Mouse (Mus musculus) stomach, embryonic 15.5 days (tissue): Measurements from ENCODE around the gene Tsen54. TPM values are rescaled to one million over a fixed set of nuclear protein-coding genes. Genes with fewer than 3 reads are reported as not detected.
A peak's percentile ranks its signal among the peaks of the same experiment; 100 is the strongest.
"Not testable (repeated sequence)": the region's sequence is repeated elsewhere in the genome, so short reads cannot be mapped to it uniquely, and the experiment has no call there.

ENCODE experiments used
- ATAC-seq: fragments of 200-750 bp; cut with Nextera tagmentation; 2 replicates; pipeline ENCODE4 v1.8.0; 2017; ENCODE audit warnings: low read depth, moderate number of reproducible peaks, moderate TSS enrichment; ENCODE audit not compliant: insufficient read depth, low FRiP score
- H3K27ac ChIP-seq: fragments of 300-500 bp; sonication (generic); 2 replicates; pipeline ENCODE4 v1.5.1; 2015; ENCODE audit warnings: mild to moderate bottlenecking, inconsistent platforms
- H3K27me3 ChIP-seq: fragments of 300-500 bp; sonication (generic); replicated peaks from 2 replicates; pipeline ENCODE4 v1.6.1; 2015; ENCODE audit warnings: inconsistent platforms
- H3K36me3 ChIP-seq: fragments of 300-500 bp; sonication (generic); 2 replicates; pipeline ENCODE4 v1.6.1; 2015; ENCODE audit warnings: inconsistent platforms
- H3K4me1 ChIP-seq: fragments of 300-500 bp; sonication (generic); 2 replicates; pipeline ENCODE4 v1.6.1; 2015; ENCODE audit warnings: inconsistent platforms
- H3K4me2 ChIP-seq: fragments of 300-500 bp; sonication (generic); 2 replicates; pipeline ENCODE4 v1.6.1; 2015; ENCODE audit warnings: mild to moderate bottlenecking, inconsistent platforms
- H3K4me3 ChIP-seq: fragments of 300-500 bp; sonication (generic); replicated peaks from 2 replicates; pipeline ENCODE4 v1.5.1; 2015; ENCODE audit warnings: inconsistent platforms
- H3K9ac ChIP-seq: fragments of 300-500 bp; sonication (generic); 2 replicates; pipeline ENCODE4 v1.6.1; 2015; ENCODE audit warnings: inconsistent platforms
- H3K9me3 ChIP-seq: fragments of 300-500 bp; sonication (generic); 2 replicates; pipeline ENCODE4 v1.6.1; 2016; ENCODE audit warnings: inconsistent platforms
- WGBS: fragments of 180-500 bp; shearing (Covaris S2); methylation state at CpG from one replicate; pipeline ENCODE4 v1.1.7; 2015; 5-methylcytosine and 5-hydroxymethylcytosine counted together
- microRNA-seq: library from miRNA; unstranded; fragments of <30 nt; microRNA quantifications from one replicate; pipeline ENCODE4, GENCODE M21; 2016
- polyA plus RNA-seq: library from polyadenylated mRNA; unstranded; fragments of >200 nt; fragmentation: Nextera tagmentation; extraction: Ambion mirVana; gene quantifications from 2 replicates; pipeline ENCODE4 v1.2.1, GENCODE M21; 2015

The Tsen54 gene
- polyA plus RNA-seq, 1 experiment from 2014 or later = 28.2 TPM

- no peak for ATAC-seq
- Histone ChIP-seq H3K4me3 (no peak overlapping the region), H3K4me2 (no peak overlapping the region), H3K36me3 (peaks cover 19% of the 10 kb centered on the region), H3K27ac (no peak overlapping the region), H3K9ac (no peak overlapping the region), H3K27me3 (no peaks in the 10 kb centered on the region), H3K9me3 (no peaks in the 10 kb centered on the region), H3K4me1 (peaks cover 15% of the 10 kb centered on the region)
- 93% methylated on average over 2 of the region's 2 CpGs for WGBS
Measured at GRCm38 (mm10) chr11:115845819-115846218, 31.3 kb downstream of the Tsen54 start.

- H3K9me3 ChIP-seq = no peaks in the 10 kb centered on the region
- H3K36me3 ChIP-seq = peaks cover 24% of the 10 kb centered on the region
- H3K4me3 ChIP-seq = no peak overlapping the region
- H3K4me1 ChIP-seq = peaks cover 13% of the 10 kb centered on the region
- no peak overlapping the region for H3K4me2 ChIP-seq
- H3K27me3 ChIP-seq = peaks cover 19% of the 10 kb centered on the region
- 75% methylated on average over 6 of the region's 6 CpGs for WGBS
- H3K9ac ChIP-seq = no peak overlapping the region
- no peak overlapping the region for H3K27ac ChIP-seq
- no peak for ATAC-seq
Measured at GRCm38 (mm10) chr11:115854674-115855073, 40.1 kb downstream of the Tsen54 start.

DNA sequence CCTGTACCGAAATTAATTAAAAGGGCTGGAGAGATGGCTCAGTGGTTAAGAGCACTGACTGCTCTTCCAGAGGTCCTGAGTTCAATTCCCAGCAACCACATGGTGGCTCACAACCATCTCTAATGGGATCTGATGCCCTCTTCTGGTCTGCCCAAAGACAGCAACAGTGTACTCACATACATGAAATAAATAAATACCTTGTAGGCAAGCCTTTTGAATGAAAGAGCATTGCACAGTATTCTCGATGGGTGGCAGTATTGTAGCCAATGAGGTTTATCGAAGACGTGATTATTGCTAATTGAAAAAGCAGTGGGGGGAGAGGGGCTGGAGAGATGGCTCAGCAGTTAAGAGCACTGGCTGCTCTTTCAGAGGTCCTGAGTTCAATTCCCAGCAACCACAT lies 42.6 kb downstream of the Tsen54 start:
- H3K4me3 ChIP-seq, H3K27ac ChIP-seq, ATAC-seq, H3K9me3 ChIP-seq, H3K4me2 ChIP-seq, H3K9ac ChIP-seq: not testable (repeated sequence)
- WGBS = 89% methylated on average over 4 of the region's 4 CpGs
- Histone ChIP-seq H3K4me1 (peaks cover 13% of the 10 kb centered on the region), H3K27me3 (peaks cover 38% of the 10 kb centered on the region), H3K36me3 (peaks cover 10% of the 10 kb centered on the region; the same call in 1 of the 2 replicates)

- Histone ChIP-seq H3K36me3 (peaks cover 10% of the 10 kb centered on the region; the same call in 1 of the 2 replicates), H3K4me2 (no peak overlapping the region), H3K4me1 (peaks cover 13% of the 10 kb centered on the region), H3K27me3 (peaks cover 38% of the 10 kb centered on the region), H3K27ac (no peak overlapping the region), H3K9me3 (no peaks in the 10 kb centered on the region), H3K4me3 (no peak overlapping the region), H3K9ac (no peak overlapping the region)
- 49% methylated on average over 13 of the region's 13 CpGs for WGBS
- ATAC-seq = no peak
Measured at GRCm38 (mm10) chr11:115857936-115858335, 43.4 kb downstream of the Tsen54 start.

DNA sequence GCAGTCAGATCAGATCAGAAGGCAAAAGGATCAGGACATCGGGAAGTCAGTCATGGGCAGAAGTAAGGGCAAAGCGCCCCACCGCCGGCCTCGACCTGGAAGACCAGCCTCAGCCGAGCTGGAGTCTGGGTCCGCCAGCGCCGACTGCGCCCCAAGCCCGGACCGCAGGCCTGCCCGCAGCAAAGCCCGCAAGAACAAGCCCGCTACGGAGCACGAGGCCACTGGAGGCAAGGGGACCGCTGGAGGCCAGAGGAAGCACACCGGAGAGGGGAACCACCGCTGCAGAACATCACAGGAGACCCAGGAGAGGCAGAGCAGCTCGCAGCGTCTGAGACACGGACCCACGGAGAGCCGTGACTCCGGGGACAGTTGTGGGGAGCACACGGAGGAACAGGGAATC lies 43.8 kb downstream of the Tsen54 start, which contains the start of gene Myo15b:
Gene Myo15b (plus strand): TSS at position 53 of the 400 bp plus-strand sequence.
- H3K27me3 ChIP-seq = peaks cover 38% of the 10 kb centered on the region
- no peaks in the 10 kb centered on the region for H3K9me3 ChIP-seq
- no peak within 1 kb of the TSS for H3K27ac ChIP-seq
- peak within 1 kb of the TSS; percentile 45 for H3K4me3 ChIP-seq
- peaks cover 13% of the 10 kb centered on the region for H3K4me1 ChIP-seq
- no peak for ATAC-seq
- 16% methylated on average over 27 of the region's 27 CpGs for WGBS
- peak within 1 kb of the TSS; percentile 75 for H3K4me2 ChIP-seq
- H3K36me3 ChIP-seq = peaks cover 7% of the 10 kb centered on the region; the same call in 1 of the 2 replicates
- H3K9ac ChIP-seq = peak within 1 kb of the TSS; percentile 1; the same call in 1 of the 2 replicates

GRCm38 (mm10) chr11:115859143-115859945 lies 44.8 kb downstream of the Tsen54 start:
- Histone ChIP-seq H3K4me3 (peak overlapping the region; percentile 45), H3K4me2 (peak overlapping the region; percentile 75), H3K9me3 (no peaks in the 10 kb centered on the region), H3K36me3 (0 out of 2 replicates have a peak, but pooled peaks cover under 1% of the 10 kb centered on the region), H3K27me3 (peaks cover 38% of the 10 kb centered on the region), H3K27ac (no peak overlapping the region), H3K9ac (peak overlapping the region; percentile 1; the same call in 1 of the 2 replicates), H3K4me1 (peaks cover 13% of the 10 kb centered on the region)
- 1% methylated on average over 75 of the region's 75 CpGs for WGBS
- ATAC-seq = peak; percentile 80

DNA sequence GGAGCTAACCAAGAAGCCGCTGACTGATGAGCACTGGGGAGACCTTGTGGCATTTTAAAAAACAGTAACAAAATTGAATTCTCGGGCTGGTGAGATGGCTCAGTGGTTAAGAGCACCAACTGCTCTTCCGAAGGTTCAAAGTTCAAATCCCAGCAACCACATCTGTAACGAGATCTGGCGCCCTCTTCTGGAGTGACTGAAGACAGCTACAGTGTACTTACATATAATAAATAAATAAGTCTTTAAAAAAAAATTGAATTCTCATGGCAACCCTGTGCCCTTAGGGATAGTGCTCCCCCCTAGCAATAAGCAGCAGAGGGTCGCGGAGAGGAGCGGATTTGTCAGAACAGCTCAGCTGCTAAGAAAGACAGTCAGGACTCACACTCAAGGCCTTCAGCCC lies 49.4 kb downstream of the Tsen54 start:
- Histone ChIP-seq H3K27ac (no peak overlapping the region), H3K4me3 (no peak overlapping the region), H3K4me2 (no peak overlapping the region), H3K9ac (no peak overlapping the region), H3K36me3 (no peaks in the 10 kb centered on the region), H3K9me3 (no peaks in the 10 kb centered on the region), H3K4me1 (peaks cover 7% of the 10 kb centered on the region), H3K27me3 (peaks cover 26% of the 10 kb centered on the region)
- no peak for ATAC-seq
- 84% methylated on average over 8 of the region's 8 CpGs for WGBS

GRCm38 (mm10) chr11:115869393-115869792 lies 54.9 kb downstream of the Tsen54 start:
- Histone ChIP-seq H3K27ac (peak overlapping the region; percentile 40; the same call in 1 of the 2 replicates), H3K9me3 (no peaks in the 10 kb centered on the region), H3K4me2 (no peak overlapping the region), H3K27me3 (no peaks in the 10 kb centered on the region), H3K36me3 (no peaks in the 10 kb centered on the region), H3K4me1 (peaks cover 3% of the 10 kb centered on the region; the same call in 1 of the 2 replicates), H3K4me3 (no peak overlapping the region), H3K9ac (no peak overlapping the region)
- ATAC-seq = peak; percentile 33; the same call in 1 of the 2 replicates
- WGBS = 63% methylated on average over 8 of the region's 8 CpGs

DNA sequence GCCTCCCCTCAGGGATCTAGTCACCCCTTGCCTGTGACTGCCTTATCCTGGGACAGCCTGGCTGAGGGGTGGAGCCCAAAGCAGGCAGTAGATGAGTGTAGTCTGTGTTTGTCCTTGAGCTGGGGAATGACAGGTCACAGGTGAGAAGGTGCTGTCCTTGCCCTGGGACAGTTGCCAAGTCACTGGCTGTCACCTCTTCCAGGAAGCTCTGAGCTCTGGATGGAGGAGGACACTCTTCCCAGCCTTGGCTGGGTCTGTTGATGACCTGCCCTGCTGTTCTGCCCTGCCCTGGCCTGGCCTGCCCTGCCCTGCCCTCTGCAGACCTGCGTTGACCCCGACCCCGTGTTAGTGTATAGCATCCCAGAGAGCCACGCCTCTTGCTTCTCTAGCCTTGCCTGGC lies 57.9 kb downstream of the Tsen54 start:
- Histone ChIP-seq H3K27ac (no peak overlapping the region), H3K9me3 (no peaks in the 10 kb centered on the region), H3K36me3 (no peaks in the 10 kb centered on the region), H3K4me2 (no peak overlapping the region), H3K9ac (no peak overlapping the region), H3K27me3 (no peaks in the 10 kb centered on the region), H3K4me3 (no peak overlapping the region), H3K4me1 (peaks cover 7% of the 10 kb centered on the region; the same call in 1 of the 2 replicates)
- 46% methylated on average over 4 of the region's 4 CpGs for WGBS
- no peak for ATAC-seq

Small RNA genes within 50 kb of the gene (microRNA-seq; reads per million reads assigned to microRNA genes)
- gene Mir5621 = not detected

Other genes with a start within 250 kb of the Tsen54 start
- 81.7 and 92.7 TPM in 2 replicates for gene Mrps7, start 210.8 kb upstream of the Tsen54 start, polyA plus RNA-seq
- 15.9 and 24.3 TPM in 2 replicates for gene Gga3, start 210.7 kb upstream of the Tsen54 start, polyA plus RNA-seq
- gene Mif4gd, start 201.8 kb upstream of the Tsen54 start, polyA plus RNA-seq = 31.9 and 34.4 TPM in 2 replicates
- 21.5 and 23.9 TPM in 2 replicates for gene Slc25a19, start 186.4 kb upstream of the Tsen54 start, polyA plus RNA-seq
- gene Grb2, start 106.1 kb upstream of the Tsen54 start, polyA plus RNA-seq = 83.5 and 85.7 TPM in 2 replicates
- gene Tmem94, start 49.3 kb upstream of the Tsen54 start, polyA plus RNA-seq = 19.9 and 20.7 TPM in 2 replicates
- gene Caskin2, start 1.1 kb upstream of the Tsen54 start, polyA plus RNA-seq = 11.7 and 13.1 TPM in 2 replicates
- 60.4 and 61.5 TPM in 2 replicates for gene Llgl2, start 9.3 kb downstream of the Tsen54 start, polyA plus RNA-seq
- gene Myo15b, start 43.7 kb downstream of the Tsen54 start, polyA plus RNA-seq = 17.8 and 24.7 TPM in 2 replicates
- gene Smim5, start 85.2 kb downstream of the Tsen54 start, polyA plus RNA-seq = 3.5 and 5.5 TPM in 2 replicates
- gene Smim6, start 97.3 kb downstream of the Tsen54 start, polyA plus RNA-seq = 40.9 and 43.0 TPM in 2 replicates
- 34.6 and 36.4 TPM in 2 replicates for gene Sap30bp, start 118.6 kb downstream of the Tsen54 start, polyA plus RNA-seq
- gene Recql5, start 118.8 kb downstream of the Tsen54 start, polyA plus RNA-seq = 16.3 and 21.9 TPM in 2 replicates
- gene Itgb4, start 160.0 kb downstream of the Tsen54 start, polyA plus RNA-seq = 13.4 and 13.5 TPM in 2 replicates
- gene Galk1, start 198.0 kb downstream of the Tsen54 start, polyA plus RNA-seq = 186 and 208 TPM in 2 replicates
- gene H3f3b, start 213.2 kb downstream of the Tsen54 start, polyA plus RNA-seq = 1,577 and 1,755 TPM in 2 replicates
- 27.3 and 33.2 TPM in 2 replicates for gene Unk, start 215.6 kb downstream of the Tsen54 start, polyA plus RNA-seq